Mouse (Mus musculus): ENCODE results near the gene Unc50.

GRCm38 (mm10) chr1:37488531-37488930 lies 58.6 kb downstream of the Unc50 start:
- 0 out of 2 replicates have a peak, but pooled peaks have one; percentile 28 for TF ChIP-seq POLR2A (IDR thresholded peaks at IDR 0.05; ENCODE audit: low read depth, low read length)
- peak; percentile 75 for TF ChIP-seq MEF2A (IDR thresholded peaks at IDR 0.05; ENCODE audit: borderline replicate concordance, low read depth, low read length)
- peak in 1 of 2 experiments; percentile 48; a peak in 2 of 4 replicates for TF ChIP-seq CTCF (conservative IDR thresholded peaks at IDR 0.05 in 1 of 2, IDR thresholded peaks at IDR 0.05 in 1 of 2; ENCODE audit: low read depth in 2 of 2, low read length in 2 of 2)
- TF ChIP-seq MAZ (IDR thresholded peaks at IDR 0.05; ENCODE audit: low read depth, low read length) = peak; percentile 61

Measured in CH12.LX (cell line).